Mouse (Mus musculus): ENCODE data around the gene Bzw2. TPM values are rescaled to one million over a fixed set of nuclear protein-coding genes. Genes with fewer than 3 reads are reported as not detected.

Bzw2 gene
- 100 to 1,000 TPM; 156 to 170 TPM for total RNA-seq (2023)

GRCm38 (mm10) chr12:36157638-36158308 is at the start of gene Bzw2:
Gene Bzw2, minus strand, starts transcription at chr12:36158080.

GRCm38 (mm10) chr12:36156637-36157303 is 1.1 kb downstream of the Bzw2 start, which contains the start of gene Ankmy2:
Gene Ankmy2, plus strand, starts transcription at chr12:36157114.

GRCm38 (mm10) chr12:36042348-36042778 is 115.5 kb downstream of the Bzw2 start, which contains the start of gene Tspan13:
Gene Tspan13, minus strand, starts transcription at chr12:36042500.

Other genes starting within 250 kb of the Bzw2 start
- not detected for gene Agr3, start 232.5 kb downstream of the Bzw2 start, total RNA-seq (2023)
- not detected for gene Agr2, start 165.2 kb downstream of the Bzw2 start, total RNA-seq (2023)
- 100 to 1,000 TPM; 103 to 127 TPM for gene Tspan13, start 115.6 kb downstream of the Bzw2 start, total RNA-seq (2023)
- 10 to 100 TPM; 34.4 to 40.8 TPM for gene Ankmy2, start 966 bp downstream of the Bzw2 start, total RNA-seq (2023)
- not detected for gene Lrrc72, start 95.3 kb upstream of the Bzw2 start, total RNA-seq (2023)
- under 1 TPM in 1 of 2 experiments, not detected in 1; 0.29 TPM for gene Sostdc1, start 156.1 kb upstream of the Bzw2 start, total RNA-seq (2023)
- under 1 TPM in 1 of 2 experiments, not detected in 1; 0.52 TPM for gene Ispd, start 223.4 kb upstream of the Bzw2 start, total RNA-seq (2023)
- gene D630036H23Rik, start 224.1 kb upstream of the Bzw2 start, total RNA-seq (2023): not detected